ENCODE assay signal across 9 mouse cellular contexts in genomic region chr1:74855651-74856438, GRCm38 (mm10). TPM values are rescaled to one million over a fixed set of nuclear protein-coding genes. Genes with fewer than 3 reads are reported as not detected.
DNase-seq lines count a peak whose midpoint lies in the region; ATAC-seq and TF ChIP-seq lines count a peak whose summit lies in the region.
"Had no signal": no experiment of that assay in that cellular context is flagged by ENCODE, and none has a peak within 500 bp of the region (broad histone marks: within the 10 kb centered on the region; RNA-seq: fewer than 3 reads in every experiment).

No protein-coding gene starts in this region.

- no peak overlapping the region for H3K9ac ChIP-seq in ES-E14 (ENCODE audit: insufficient read depth, low read depth, low read length, poor library complexity, severe bottlenecking)
- peak overlapping the region; percentile 71 for H3K9ac ChIP-seq in hindbrain, embryonic 11.5 days (ENCODE audit: low read depth, low read length)

- peak overlapping the region; percentile 67 for H3K4me2 ChIP-seq in hindbrain, embryonic 11.5 days (replicated peaks; ENCODE audit: low read depth, low read length)

- DNase-seq in kidney, postnatal 10 days = peak; percentile 15
- no peak for DNase-seq in kidney, postnatal 25 days
- DNase-seq in ES-E14 (ENCODE audit: low read depth, low spot score) = no peak
- peak; percentile 69 for DNase-seq in cerebellum, adult 9-11 months
- DNase-seq in hindbrain, embryonic 11.5 days (ENCODE audit: low spot score) = peak; percentile 65
- peak; percentile 57 for DNase-seq in midbrain, embryonic 10.5 days (ENCODE audit: low spot score)
- peak; percentile 30 for DNase-seq in thymus, postnatal 4 days
- DNase-seq in urinary bladder, postnatal 10 days (ENCODE audit: low spot score) = no peak

- ATAC-seq in hindbrain, embryonic 11.5 days (ENCODE audit: low FRiP score) = no peak

- WGBS in hindbrain, embryonic 11.5 days = under 1% methylated on average over 70 of the region's 74 CpGs
- under 1% methylated on average over 74 of the region's 74 CpGs for WGBS in midbrain, embryonic 10.5 days

- no peaks in the 10 kb centered on the region for H3K9me3 ChIP-seq in ES-E14 (ENCODE audit: control insufficient read depth, insufficient read depth, low read depth, low read length)
- H3K9me3 ChIP-seq in hindbrain, embryonic 11.5 days (ENCODE audit: control insufficient read depth, low read length) = no peaks in the 10 kb centered on the region
- no peaks in the 10 kb centered on the region for H3K9me3 ChIP-seq in midbrain, embryonic 10.5 days (replicated peaks)

- H3K36me3 ChIP-seq in ES-E14 (ENCODE audit: control insufficient read depth, insufficient read depth, low read length, poor library complexity, severe bottlenecking) = no peaks in the 10 kb centered on the region
- no peaks in the 10 kb centered on the region for H3K36me3 ChIP-seq in hindbrain, embryonic 11.5 days (ENCODE audit: control insufficient read depth, insufficient read depth, low read length)
- no peaks in the 10 kb centered on the region for H3K36me3 ChIP-seq in midbrain, embryonic 10.5 days

- H3K27me3 ChIP-seq in hindbrain, embryonic 11.5 days (ENCODE audit: control insufficient read depth, insufficient read depth, low read length) = peaks cover 23% of the 10 kb centered on the region
- peaks cover 97% of the 10 kb centered on the region for H3K27me3 ChIP-seq in midbrain, embryonic 10.5 days (ENCODE audit: low read depth, poor library complexity, severe bottlenecking)

- in situ Hi-C loops in ES-E14 (cut with MboI; ENCODE audit: low sequenced_read_pairs in 2 of 2, unreplicated experiment in 2 of 2) = loop anchor here in 1 of 2 experiments (10.0 kb wide), 2 partner anchors 51 to 81 kb away; partner anchors contain the start of gene Wnt6

- H3K4me3 ChIP-seq in ES-E14 (ENCODE audit: insufficient read depth in 1 of 2, low read depth in 1 of 2, low read length in 2 of 2, poor library complexity in 1 of 2, severe bottlenecking in 1 of 2) = peak overlapping the region; percentile 37 to 75; a peak in 3 of 4 replicates
- H3K4me3 ChIP-seq in hindbrain, embryonic 11.5 days (ENCODE audit: low read depth, low read length) = peak overlapping the region; percentile 63
- H3K4me3 ChIP-seq in midbrain, embryonic 10.5 days = peak overlapping the region; percentile 85

- no peak overlapping the region for H3K27ac ChIP-seq in ES-E14 (ENCODE audit: insufficient read depth, low read depth, low read length, poor library complexity, severe bottlenecking)
- peak overlapping the region; percentile 17; the same call in 1 of the 2 replicates for H3K27ac ChIP-seq in hindbrain, embryonic 11.5 days (ENCODE audit: low read depth, low read length)
- H3K27ac ChIP-seq in midbrain, embryonic 10.5 days (replicated peaks) = peak overlapping the region; percentile 94

- peaks cover 5 to 36% of the 10 kb centered on the region in 2 experiments; a peak in 3 of 4 replicates for H3K4me1 ChIP-seq in ES-E14 (ENCODE audit: control insufficient read depth in 2 of 2, insufficient read depth in 2 of 2, low read length in 2 of 2, poor library complexity in 1 of 2)
- H3K4me1 ChIP-seq in hindbrain, embryonic 11.5 days (replicated peaks; ENCODE audit: control insufficient read depth, insufficient read depth, low read length) = peaks cover 16% of the 10 kb centered on the region
- H3K4me1 ChIP-seq in midbrain, embryonic 10.5 days = peaks cover 93% of the 10 kb centered on the region

TF ChIP-seq in ES-E14, 5 proteins besides CTCF, POLR2A, EP300 and RAD21:
- TF ChIP-seq CHD2 (IDR thresholded peaks at IDR 0.05; ENCODE audit: low read depth, low read length) (no peak), MAFK (IDR thresholded peaks at IDR 0.05; ENCODE audit: insufficient read depth, low read depth, low read length) (no peak), ZC3H11A (IDR thresholded peaks at IDR 0.05; ENCODE audit: borderline replicate concordance, low read depth, low read length) (no peak), ZNF384 (IDR thresholded peaks at IDR 0.05; ENCODE audit: low read depth, low read length) (no peak), HCFC1 (IDR thresholded peaks at IDR 0.05; ENCODE audit: borderline replicate concordance, insufficient read depth, low read length) (no peak)

RNA-seq across cellular contexts. Expression of gene Cdk5r2, which starts 1.1 kb away (rescaled TPM):
- total RNA-seq in ES-E14 (2012; rRNA removed) = 0.26 and 0.54 TPM in 2 replicates
- 4.6 and 5.3 TPM in 2 replicates for polyA plus RNA-seq in hindbrain, embryonic 11.5 days (2014; fragmentation: Nextera tagmentation; extraction: Ambion mirVana)
- polyA plus RNA-seq in midbrain, embryonic 10.5 days (2016; fragmentation: Nextera tagmentation; extraction: Ambion mirVana) = 1.3 and 2.2 TPM in 2 replicates

RNA-seq across cellular contexts. Expression of gene Fev, which starts 29.4 kb away (rescaled TPM):
- not detected in 2 replicates for total RNA-seq in ES-E14 (2012; rRNA removed)
- 1.3 and 3.0 TPM in 2 replicates for polyA plus RNA-seq in hindbrain, embryonic 11.5 days (2014; fragmentation: Nextera tagmentation; extraction: Ambion mirVana)
- 0.36 TPM in 1 of 2 replicates, not detected in the other for polyA plus RNA-seq in midbrain, embryonic 10.5 days (2016; fragmentation: Nextera tagmentation; extraction: Ambion mirVana)
- total RNA-seq: layer of hippocampus, adult 8-10 months had no signal

RNA-seq across cellular contexts. Expression of gene Cryba2, which starts 37.1 kb away (rescaled TPM):
- not detected in 2 replicates for total RNA-seq in ES-E14 (2012; rRNA removed)
- 0.50 and 1.6 TPM in 2 replicates for polyA plus RNA-seq in hindbrain, embryonic 11.5 days (2014; fragmentation: Nextera tagmentation; extraction: Ambion mirVana)
- polyA plus RNA-seq in midbrain, embryonic 10.5 days (2016; fragmentation: Nextera tagmentation; extraction: Ambion mirVana) = 0.26 TPM in 1 of 2 replicates, not detected in the other

Comparison
In these comparisons a context has a peak if more than half of its experiments do, and no peak if none do; other contexts are left out.
1. DNase-seq: peak in kidney, postnatal 10 days (single experiment), cerebellum, adult 9-11 months (single experiment), hindbrain, embryonic 11.5 days (single experiment), midbrain, embryonic 10.5 days (single experiment) and thymus, postnatal 4 days (single experiment); none in kidney, postnatal 25 days (0 of 2), ES-E14 (single experiment) and urinary bladder, postnatal 10 days (single experiment).
2. Peak in every context shown above with its lines, with median percentiles within 50 percentile points of each other: H3K4me3 ChIP-seq.